Mouse (Mus musculus) retina, postnatal 1 day (tissue): Measurements from ENCODE around the gene Fam120a.

Experiments used
- DNase-seq: peaks from one replicate; pipeline ENCODE4 v3.0.0-alpha.2; 2012

The Fam120a gene

DNA sequence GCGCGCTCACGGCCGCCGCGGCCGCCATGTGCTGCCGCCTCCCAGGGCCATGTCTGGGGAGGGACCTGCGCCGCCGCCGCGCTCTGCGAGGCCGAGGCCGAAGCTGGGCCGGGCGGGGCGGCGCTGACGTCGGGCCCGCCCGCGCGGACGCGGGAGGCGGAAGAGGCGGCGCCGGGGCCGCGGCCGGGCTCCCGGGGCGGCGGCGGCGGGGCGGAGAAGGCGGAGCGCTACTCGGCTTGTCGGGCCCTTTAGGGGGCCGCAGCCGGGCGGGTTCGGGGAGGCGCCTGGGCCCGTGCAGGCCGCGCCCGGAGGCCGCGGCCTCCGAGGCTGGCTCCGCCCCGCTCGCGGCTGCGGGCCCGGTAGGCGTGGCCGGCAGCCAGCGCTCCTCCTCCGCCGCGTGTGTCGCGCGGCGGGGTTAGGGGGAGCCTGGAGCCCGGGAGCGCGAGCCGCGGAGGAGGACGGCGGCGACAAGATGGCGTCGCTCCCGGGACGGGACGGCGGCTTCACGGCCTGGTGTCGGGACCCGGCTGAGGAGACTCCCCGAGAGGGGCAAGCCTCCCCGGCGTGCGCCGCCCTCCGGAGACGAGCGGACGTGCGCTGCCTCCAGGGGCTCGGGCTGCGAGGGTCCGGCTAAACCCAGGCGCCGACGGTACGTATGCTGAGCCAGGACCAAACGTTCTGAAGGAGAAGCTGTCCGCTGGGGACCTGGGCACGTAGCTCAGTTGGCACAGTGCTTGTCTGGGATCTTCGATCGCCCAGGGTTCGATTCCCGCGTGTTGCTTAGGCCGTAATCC, at the start of gene Fam120a:
TSS of gene Fam120a (minus strand) at position 62 of the 794 bp plus-strand sequence.
- peak; percentile 91 for DNase-seq

DNA sequence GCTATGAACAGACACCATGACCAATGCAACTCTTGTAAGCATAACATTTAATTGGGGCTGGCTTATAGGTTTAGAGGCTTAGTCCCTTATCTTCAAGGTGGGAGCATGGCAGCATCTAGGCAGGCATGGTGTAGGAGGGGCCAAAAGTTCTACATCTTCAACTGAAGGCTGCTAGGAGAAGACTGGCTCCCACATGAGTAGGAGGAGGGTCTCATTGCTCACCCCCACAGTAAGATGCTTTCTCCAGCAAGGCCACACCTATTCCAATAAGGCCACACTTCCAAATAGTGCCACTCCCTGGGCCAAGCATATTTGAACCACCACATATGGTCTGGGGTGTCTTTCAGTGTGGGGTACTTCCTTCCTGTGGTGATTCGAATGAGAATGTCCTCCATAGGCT, 49.6 kb upstream of the Fam120a start:
- no peak for DNase-seq

DNA sequence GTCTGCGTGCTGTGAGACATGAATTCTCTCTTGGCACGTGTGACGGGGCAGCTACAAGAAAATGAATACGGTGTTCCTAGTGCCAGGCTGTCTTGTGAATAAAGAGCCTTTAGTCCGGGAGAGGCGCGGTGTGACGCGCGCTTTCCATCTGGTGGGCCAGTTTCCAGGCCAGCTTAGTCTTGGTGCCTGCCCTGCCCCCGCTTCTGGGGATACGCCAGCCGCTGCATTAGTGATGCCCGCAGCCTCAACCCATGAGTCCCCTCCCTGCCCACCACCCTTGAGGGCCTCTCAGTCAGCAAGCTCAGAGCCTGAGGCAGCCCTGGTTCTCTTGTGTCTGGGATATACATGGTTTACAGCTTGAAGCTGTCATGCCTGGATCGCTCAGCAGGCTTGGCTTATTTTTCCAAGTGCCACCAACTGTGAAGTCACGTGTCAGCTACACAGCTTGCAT, 48.5 kb upstream of the Fam120a start:
- peak; percentile 97 for DNase-seq

DNA sequence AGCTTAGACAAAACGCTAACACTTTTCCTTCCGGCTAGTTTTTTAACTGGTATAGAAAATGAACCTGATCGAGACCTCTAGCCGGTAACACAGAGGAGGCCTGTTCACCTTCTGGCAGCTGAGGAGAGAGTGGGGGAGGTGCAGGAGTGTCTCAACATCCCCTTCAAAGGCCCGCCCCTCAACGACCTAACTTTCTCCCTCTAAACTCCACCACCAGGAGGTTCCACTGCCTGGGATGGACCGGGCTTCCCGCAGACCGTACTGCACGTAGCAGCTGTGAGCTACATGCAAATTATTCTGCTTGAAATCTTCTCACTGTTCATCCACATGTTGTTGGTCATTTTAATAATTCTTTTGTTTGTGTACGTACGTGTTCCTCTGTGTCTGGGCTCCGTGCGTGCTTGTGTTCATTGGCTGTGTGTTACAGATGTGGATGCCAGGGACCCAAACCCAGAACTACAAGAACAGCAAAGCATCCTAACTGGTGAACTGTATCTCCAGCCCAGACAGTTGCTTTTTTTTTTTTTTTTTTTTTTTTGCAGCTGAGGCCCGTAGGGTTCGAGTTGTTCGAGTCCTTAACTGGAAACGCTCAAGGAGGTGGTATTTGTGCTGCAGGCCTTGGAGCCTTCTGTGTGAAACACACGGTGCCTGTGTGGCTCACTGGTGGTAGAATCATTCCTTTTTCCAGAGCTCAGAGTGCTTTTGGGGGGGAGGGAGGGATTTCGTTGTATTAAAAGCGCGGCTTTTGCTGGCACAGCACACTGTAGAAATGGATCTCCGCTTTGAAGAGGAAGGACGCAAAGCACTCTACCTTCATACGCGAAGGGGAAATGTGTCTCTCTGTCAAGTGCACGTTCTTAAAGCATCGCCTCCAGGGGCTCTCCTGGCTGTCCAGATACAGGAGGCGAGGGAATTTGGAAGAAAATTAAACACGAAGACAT, 47.8 kb upstream of the Fam120a start:
- DNase-seq, result peak; percentile 73

DNA sequence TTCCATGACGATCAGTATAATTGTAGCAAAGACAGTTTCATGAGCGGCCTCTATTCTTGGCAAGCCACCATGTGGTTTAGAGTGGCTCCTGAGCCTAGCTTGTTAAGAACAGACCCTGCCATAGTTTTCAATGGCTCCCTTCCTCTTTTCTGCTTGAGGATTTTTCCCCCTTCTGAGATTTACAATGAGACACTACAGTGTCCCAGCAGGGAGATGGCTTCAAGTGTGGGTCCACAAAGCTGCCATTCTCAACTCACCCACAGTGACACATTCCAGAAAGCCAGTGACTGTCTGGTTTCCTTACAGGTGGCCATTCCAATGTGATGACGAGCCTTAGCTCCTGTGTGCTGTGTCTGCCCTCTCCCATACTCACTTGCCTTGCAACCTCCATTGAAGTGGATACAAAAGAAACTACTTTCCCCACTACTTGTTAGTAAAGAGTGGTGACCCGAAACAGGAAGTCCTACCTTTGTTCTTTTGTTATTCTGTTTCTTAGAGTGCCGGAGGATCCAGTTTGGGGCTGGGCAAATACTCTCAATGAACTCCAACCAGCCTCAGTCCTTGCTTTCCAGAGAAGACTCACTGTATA, 45.5 kb upstream of the Fam120a start:
- no peak for DNase-seq

DNA sequence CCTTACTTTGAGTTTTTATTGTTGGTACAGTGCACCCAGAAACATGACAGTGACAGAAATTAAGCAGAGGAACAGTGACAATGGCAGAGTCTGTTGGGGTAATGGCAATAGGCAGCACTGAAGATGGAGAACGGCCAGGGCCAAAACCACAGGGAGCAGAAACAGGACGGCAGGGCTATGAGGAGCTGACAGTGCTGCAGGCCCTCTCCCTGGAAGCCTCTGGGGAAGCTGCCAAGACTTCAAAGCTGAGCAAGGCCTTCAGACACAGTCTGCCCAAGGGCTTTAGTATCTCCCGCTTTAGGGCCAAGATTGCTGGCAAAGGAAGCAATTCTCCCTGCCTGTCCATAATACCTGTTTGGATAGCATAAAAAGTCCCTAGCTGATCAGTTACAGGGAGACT, 33.9 kb upstream of the Fam120a start:
- DNase-seq, result no peak

DNA sequence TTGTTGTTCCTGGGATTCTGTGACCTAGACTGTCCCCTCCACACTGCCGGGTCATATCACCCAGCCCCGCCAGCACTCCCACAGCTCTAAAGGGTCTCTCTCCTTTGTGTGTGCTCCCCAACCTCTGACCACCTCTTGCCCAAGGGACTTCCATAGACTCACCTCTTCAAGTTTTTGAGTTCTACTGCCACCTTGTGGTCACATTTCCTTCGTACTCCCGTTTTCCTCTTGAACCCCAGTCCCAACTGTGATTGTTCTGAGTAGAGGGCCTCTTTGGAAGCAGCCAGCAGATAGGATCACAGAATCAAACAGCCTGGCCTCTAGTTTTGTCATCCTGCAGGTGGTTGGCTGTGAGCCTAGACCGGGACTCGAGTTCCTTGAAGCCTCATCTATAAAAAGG, 30.8 kb upstream of the Fam120a start:
- peak; percentile 88 for DNase-seq

DNA sequence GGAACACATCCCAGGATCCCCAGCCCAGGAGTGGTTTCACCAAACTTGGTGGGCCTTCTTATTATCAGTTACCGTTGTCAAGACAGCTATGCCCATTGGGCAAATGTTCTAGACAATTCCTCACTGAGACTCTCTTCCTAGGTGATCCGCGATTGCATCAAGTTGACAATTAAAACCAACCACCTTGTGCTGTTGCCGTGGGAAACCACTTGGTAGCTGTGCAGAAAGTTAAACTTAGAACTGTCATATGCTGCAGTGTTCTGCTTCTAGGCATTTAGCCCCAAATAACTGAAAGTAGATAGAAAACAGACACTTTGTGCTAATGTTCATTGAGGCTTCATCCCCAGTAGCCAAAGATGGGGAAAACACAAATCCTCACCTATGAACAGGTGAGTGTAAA, 28.9 kb upstream of the Fam120a start:
- no peak for DNase-seq

DNA sequence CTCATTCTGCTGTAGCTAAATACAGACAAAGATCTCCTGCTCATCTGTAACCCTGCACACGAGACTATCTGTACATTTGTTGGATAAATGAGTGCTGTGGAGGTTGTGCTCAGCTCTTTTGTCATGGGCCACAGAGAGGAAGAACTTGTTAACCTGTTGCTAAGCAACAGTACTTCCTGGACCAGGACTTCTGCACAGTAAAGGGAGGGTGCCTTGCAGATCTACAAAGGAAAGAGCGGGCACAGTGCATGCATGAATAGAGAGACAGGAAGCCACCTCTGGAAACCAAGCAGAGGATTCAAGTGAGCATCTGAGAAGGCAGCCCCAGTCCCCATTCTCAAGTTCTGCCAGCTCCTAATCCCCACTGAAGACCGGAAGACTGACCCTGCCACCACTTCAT, 27.1 kb upstream of the Fam120a start:
- peak; percentile 48 for DNase-seq

DNA sequence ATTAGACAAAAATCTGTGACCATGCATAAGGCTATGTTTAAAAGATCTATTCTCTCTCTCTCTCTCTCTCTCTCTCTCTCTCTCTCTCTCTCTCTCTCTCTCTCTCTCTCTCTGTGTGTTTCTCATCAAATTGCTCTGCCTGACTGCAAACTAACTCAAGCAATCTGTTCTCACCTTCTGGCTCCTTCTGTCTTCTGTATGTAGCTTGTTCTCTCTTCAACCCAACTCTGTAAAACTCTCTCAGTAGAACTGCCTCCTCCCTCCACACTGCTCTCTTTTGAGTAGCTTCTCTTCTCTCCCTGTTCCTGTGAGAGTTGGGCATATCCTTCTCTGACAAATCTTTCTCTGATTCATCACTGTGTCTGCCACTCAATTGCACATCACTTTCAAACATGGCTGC, 25.1 kb upstream of the Fam120a start:
- no peak for DNase-seq

DNA sequence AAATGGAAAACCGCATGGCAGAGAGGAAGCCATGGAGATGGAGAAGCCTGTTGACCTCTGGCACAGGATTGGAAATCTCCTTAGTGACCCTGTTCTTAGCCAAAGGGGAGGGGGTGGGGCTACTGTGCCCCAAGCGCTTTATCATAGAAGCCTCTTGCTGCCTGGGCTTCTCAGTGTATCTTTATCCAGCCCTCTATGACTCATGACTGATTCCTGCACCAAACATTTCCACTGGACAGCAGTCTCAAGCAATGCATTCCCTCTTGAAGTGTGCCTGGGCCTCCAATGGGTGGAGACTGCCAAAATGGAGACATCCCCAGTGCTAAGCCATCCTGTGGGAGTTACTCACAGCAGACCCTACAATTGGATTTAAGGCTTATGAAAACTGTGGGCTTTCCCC, 22.3 kb upstream of the Fam120a start:
- no peak for DNase-seq

DNA sequence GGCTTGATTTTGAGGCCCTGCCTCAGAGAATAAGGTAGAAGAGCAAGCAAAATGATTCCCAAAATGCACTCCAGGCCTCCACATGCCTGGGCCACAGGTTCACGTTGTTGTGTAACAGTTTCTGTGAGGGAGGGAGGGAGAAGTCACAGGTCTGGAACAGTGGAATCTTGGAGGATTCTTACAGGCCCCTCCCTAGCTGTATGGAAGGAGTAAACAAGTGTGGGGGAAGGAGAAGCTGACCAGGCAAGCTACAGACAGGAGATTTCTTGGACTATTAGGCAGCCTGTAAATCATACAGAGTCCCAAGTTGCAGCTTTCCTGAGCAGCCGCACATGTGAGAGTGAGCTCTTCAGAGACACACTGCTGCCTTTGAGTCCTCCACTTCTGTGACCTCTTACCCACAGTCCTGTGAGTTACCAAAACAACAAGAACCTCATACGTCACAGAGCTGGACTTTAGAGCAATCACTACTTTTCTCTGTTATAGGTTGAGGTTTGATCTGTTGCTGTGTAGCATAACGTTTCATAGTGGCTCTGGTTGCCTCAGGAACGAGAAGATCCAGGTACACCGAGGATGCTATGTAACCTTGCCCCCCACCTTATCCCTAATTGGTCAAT, 14.8 kb upstream of the Fam120a start:
- DNase-seq, result no peak

DNA sequence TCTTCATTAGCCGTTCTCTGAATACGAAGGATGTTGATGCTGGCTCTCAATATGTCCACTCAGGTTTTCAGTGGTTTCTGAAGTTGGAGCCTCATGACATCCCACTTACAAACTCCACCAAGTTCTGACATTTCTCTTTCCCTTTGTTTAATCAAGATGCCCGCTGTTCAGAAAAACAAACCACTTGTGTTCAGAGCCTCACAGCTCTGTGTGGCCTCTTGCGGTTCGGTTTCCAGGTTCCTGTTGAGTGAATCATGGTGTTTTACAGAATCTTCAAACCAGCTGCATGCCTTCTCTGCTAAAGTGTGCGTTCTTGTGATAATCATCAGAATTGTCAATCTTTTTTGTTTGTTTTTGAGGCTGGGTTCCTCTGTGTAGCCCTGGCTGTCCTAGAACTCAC, 11.3 kb upstream of the Fam120a start:
- DNase-seq, result no peak

DNA sequence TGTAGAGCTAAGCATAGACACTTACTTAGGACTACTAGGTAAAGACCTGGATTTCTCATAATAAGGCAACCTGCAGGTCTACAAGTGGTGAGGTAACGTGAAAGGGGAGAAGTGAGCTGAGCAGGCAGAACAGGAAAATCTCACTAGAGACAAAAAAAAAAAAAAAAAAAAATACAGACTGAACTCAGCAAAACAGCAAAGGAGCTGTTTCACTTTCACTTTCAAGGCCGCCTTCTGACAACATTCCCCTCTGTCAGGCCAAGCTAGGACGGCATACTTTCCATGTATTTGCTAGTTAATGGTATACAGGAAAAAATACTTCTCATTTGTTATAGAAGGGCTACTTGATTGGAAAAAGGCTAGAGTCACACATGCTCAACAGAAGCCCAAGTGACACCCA, 10.0 kb upstream of the Fam120a start:
- DNase-seq, result no peak

DNA sequence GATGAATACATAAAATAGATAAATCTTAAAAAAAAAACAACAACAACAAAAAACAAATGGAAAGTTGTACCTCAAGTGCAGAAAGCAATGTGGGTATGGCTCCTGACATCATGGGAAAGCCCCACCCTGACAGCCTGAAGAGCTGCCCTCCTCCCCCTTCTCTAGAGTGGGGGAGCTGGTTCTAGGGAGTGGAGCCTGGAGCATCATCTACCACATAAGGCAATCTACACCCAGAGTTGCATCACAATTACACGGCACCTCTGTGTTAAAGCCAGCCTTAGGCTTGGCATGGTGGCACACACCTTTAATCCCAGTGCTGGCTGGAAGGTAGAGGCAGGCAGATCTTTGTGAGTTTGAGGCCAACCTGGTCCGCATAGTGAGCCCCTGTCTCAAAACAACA, 6.9 kb upstream of the Fam120a start:
- DNase-seq, result no peak

DNA sequence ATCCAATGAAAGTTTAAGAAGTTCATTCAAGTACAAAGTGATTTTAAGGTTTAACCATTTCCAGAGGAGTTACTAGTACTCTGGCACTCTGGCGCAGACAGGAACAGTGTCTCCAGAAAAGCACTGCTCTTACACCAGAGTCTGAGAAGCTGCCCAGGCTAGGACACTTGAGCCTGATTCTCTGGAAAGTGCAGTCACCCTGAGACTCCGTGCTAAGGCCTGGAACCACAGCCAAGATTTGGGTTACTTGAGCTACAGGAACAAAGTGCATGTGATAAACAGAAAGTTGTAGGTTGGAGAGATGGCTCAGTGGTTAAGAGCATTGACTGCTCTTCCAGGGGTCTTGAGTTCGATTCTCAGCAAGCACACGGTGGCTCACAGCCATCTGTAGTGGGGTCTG, 6.4 kb upstream of the Fam120a start:
- DNase-seq, result no peak

DNA sequence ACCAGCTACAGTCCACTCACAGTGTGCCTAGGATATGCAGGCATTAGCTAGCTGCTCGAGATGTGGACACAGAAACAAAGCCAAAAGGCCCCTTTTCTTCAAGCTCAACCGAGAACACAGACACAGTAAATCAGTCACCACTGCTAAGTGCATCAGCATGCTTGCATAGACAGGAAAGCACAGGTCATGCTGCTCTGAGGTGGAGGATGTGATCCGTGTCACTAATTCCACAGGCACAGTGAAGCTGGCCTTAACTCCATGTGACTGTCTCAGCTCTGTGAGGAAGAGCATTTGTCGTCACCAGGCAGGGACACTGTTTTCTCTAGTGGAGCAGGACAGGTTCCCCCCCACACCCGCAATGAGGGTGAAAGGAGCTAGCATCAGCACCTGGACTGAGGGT, 5.4 kb upstream of the Fam120a start:
- DNase-seq, result no peak

DNA sequence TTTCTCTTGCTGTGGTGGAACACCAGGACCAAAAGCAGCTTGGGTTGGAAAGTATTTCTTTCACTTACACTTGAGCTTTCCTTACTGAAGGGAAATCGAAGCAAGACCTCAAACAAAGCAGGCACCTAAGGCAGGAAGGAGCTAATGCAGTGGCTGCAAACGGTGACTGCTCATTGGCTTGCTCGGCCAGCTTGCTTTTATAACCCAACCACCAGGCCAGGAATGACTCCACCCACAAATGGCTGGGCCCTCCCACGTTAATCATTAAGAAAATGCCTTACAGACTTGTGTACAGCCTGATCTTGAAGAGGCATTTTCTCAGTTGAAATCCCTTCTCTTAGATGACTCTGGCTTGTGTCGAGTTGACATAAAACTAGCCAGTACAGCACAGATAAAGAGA, 3.2 kb upstream of the Fam120a start:
- no peak for DNase-seq

DNA sequence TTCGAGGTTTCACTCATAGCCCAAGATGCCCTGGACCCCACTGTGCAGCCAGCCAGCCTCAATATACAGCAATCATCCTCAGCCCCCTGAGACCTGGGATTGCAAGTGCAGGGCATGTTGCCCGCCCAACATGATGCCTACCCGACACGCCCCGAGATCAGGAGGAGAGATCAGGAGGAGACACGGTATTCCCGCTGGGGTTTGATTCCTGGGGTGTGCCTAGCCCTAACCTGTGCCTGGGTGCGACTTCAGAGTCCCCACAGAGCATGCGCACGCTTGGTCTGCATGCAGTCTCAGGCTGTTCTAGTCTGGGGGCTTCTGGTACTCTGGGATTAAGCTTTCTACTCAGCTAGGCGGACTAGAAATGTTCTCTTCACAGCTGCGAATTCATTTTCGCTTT, 2.7 kb upstream of the Fam120a start:
- DNase-seq, result no peak

DNA sequence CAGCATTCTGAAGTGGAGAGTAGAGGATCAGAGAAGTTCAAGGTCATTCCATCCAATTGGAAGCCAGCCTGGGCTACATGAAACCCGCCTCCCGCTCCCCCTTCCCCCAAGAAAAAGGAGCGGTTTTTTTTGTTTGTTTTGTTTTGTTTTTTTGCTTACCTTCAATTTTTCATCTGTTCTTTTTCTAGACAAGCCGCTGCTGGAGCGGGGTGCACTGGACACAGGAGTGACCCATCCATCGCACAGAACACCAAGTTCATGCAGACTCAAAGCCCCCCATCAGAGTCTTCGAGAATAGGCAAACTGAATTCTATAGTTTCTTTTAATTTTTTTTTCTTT, 902 bp upstream of the Fam120a start:
- no peak for DNase-seq

DNA sequence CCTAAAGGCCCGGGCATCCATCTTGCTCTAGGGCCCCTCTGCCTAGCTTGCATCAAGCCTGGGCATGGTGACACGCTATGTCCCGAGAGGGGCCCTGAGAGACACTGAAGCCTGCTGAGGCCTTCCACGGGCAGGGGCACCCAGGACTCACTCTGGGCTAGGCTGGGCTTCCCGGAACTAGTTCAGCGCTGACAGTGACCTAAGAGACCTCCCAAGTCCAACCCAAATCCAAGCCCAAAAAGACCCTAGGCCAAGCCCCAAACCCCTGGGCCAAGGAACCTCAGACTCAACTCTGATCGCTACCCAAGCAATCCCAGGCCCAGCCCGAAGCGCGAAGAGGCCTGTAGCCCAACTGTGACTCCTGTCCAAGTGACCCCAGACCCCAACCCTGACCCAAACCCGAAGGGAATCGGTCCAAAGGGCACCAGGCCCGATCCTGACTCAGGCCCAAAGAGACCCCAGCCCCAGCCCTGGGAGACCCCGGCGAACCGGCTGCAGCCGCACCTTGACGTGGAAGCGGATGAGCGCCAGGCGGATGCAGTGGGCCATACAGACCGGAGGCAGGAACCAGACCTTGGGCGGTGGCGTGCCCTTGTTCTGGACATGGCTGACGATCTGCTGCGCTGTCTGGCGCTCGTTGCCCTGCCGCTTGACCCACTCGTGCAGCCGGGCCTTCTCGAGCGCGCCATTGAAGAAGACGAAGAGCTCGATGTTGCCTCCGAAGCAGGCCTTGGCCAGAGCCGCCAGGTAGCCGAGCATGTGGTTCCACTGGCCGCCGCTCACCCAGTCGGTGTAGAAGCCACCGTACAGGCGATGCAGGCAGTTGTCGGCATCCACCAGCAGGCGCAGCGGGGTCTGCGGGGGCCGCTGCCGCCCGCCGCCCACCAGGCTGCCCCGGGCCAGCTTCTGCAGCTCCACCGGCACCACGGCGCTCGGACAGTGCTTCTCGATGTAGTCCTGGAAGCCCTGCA, 681 bp downstream of the Fam120a start:
- peak; percentile 68 for DNase-seq
